Mouse (Mus musculus): ENCODE results near the gene Trip12. TPM values are rescaled to one million over a fixed set of nuclear protein-coding genes. Genes with fewer than 3 reads are reported as not detected.

Trip12 gene
- polyA plus RNA-seq, 1 experiment from 2014 or later, result 46.1 TPM

GRCm38 (mm10) chr1:84740080-84740479, 100.2 kb downstream of the Trip12 start:
- Histone ChIP-seq H3K9me3 (no peaks in the 10 kb centered on the region), H3K27me3 (no peaks in the 10 kb centered on the region), H3K4me2 (no peak overlapping the region), H3K9ac (no peak overlapping the region), H3K4me3 (no peak overlapping the region), H3K4me1 (replicated peaks) (no peaks in the 10 kb centered on the region), H3K27ac (replicated peaks) (no peak overlapping the region), H3K36me3 (peaks cover 53% of the 10 kb centered on the region)
- no peak for ATAC-seq (ENCODE audit: low FRiP score, low read depth)
- WGBS, result 94% methylated on average over 1 of the region's 1 CpGs

GRCm38 (mm10) chr1:84737097-84737496, 103.2 kb downstream of the Trip12 start:
- no peak for ATAC-seq (ENCODE audit: low FRiP score, low read depth)
- Histone ChIP-seq H3K9ac (no peak overlapping the region), H3K4me2 (no peak overlapping the region), H3K4me3 (no peak overlapping the region), H3K9me3 (no peaks in the 10 kb centered on the region), H3K27ac (replicated peaks) (no peak overlapping the region), H3K27me3 (no peaks in the 10 kb centered on the region), H3K36me3 (peaks cover 45% of the 10 kb centered on the region), H3K4me1 (replicated peaks) (no peaks in the 10 kb centered on the region)
- WGBS, result 57% methylated on average over 1 of the region's 1 CpGs

GRCm38 (mm10) chr1:84733799-84734198, 106.5 kb downstream of the Trip12 start:
- peaks cover 41% of the 10 kb centered on the region for H3K36me3 ChIP-seq
- no peak for ATAC-seq (ENCODE audit: low FRiP score, low read depth)
- WGBS, result 65% methylated on average over 3 of the region's 3 CpGs

GRCm38 (mm10) chr1:84731763-84732162, 108.6 kb downstream of the Trip12 start:
- Histone ChIP-seq H3K4me2 (no peak overlapping the region), H3K9ac (no peak overlapping the region), H3K4me1 (replicated peaks) (no peaks in the 10 kb centered on the region), H3K36me3 (peaks cover 44% of the 10 kb centered on the region), H3K4me3 (no peak overlapping the region), H3K27ac (replicated peaks) (no peak overlapping the region), H3K27me3 (no peaks in the 10 kb centered on the region), H3K9me3 (no peaks in the 10 kb centered on the region)
- no peak for ATAC-seq (ENCODE audit: low FRiP score, low read depth)
- 82% methylated on average over 1 of the region's 1 CpGs for WGBS

More at GRCm38 (mm10) chr1:84733799-84734198, 106.5 kb downstream of the Trip12 start:
- no peaks in the 10 kb centered on the region for H3K9me3 ChIP-seq
- no peak overlapping the region for H3K4me3 ChIP-seq
- no peaks in the 10 kb centered on the region for H3K4me1 ChIP-seq (replicated peaks)
- no peaks in the 10 kb centered on the region for H3K27me3 ChIP-seq
- H3K27ac ChIP-seq (replicated peaks), result no peak overlapping the region
- H3K4me2 ChIP-seq, result no peak overlapping the region
- H3K9ac ChIP-seq, result no peak overlapping the region

- Histone ChIP-seq H3K27ac (replicated peaks) (no peak overlapping the region), H3K9ac (no peak overlapping the region), H3K4me1 (replicated peaks) (no peaks in the 10 kb centered on the region), H3K4me3 (no peak overlapping the region), H3K36me3 (peaks cover 50% of the 10 kb centered on the region), H3K4me2 (no peak overlapping the region), H3K9me3 (no peaks in the 10 kb centered on the region), H3K27me3 (no peaks in the 10 kb centered on the region)
- ATAC-seq (ENCODE audit: low FRiP score, low read depth), result no peak
Observed at GRCm38 (mm10) chr1:84722841-84723240, 117.5 kb downstream of the Trip12 start.

- Histone ChIP-seq H3K27ac (replicated peaks) (no peak overlapping the region), H3K4me3 (no peak overlapping the region), H3K9ac (no peak overlapping the region), H3K27me3 (no peaks in the 10 kb centered on the region), H3K36me3 (peaks cover 45% of the 10 kb centered on the region), H3K4me2 (no peak overlapping the region), H3K4me1 (replicated peaks) (no peaks in the 10 kb centered on the region), H3K9me3 (no peaks in the 10 kb centered on the region)
- 96% methylated on average over 3 of the region's 3 CpGs for WGBS
- no peak for ATAC-seq (ENCODE audit: low FRiP score, low read depth)
Observed at GRCm38 (mm10) chr1:84722371-84722770, 117.9 kb downstream of the Trip12 start.

GRCm38 (mm10) chr1:84721942-84722341, 118.4 kb downstream of the Trip12 start:
- Histone ChIP-seq H3K27ac (replicated peaks) (no peak overlapping the region), H3K4me3 (no peak overlapping the region), H3K4me2 (no peak overlapping the region), H3K9me3 (no peaks in the 10 kb centered on the region), H3K9ac (no peak overlapping the region), H3K36me3 (peaks cover 42% of the 10 kb centered on the region), H3K4me1 (replicated peaks) (no peaks in the 10 kb centered on the region), H3K27me3 (no peaks in the 10 kb centered on the region)
- WGBS, result 90% methylated on average over 3 of the region's 3 CpGs
- 0 out of 2 replicates have a peak, but pooled peaks have one; percentile 52 for ATAC-seq (ENCODE audit: low FRiP score, low read depth)

GRCm38 (mm10) chr1:84709810-84710785, 130.2 kb downstream of the Trip12 start:
- H3K9me3 ChIP-seq, result no peaks in the 10 kb centered on the region
- H3K27me3 ChIP-seq, result no peaks in the 10 kb centered on the region
- ATAC-seq (ENCODE audit: low FRiP score, low read depth), result peak; percentile 90
- peak overlapping the region; percentile 58 for H3K4me2 ChIP-seq
- peak overlapping the region; percentile 82 for H3K27ac ChIP-seq (replicated peaks)
- H3K36me3 ChIP-seq, result no peaks in the 10 kb centered on the region
- H3K4me1 ChIP-seq (replicated peaks), result peaks cover 12% of the 10 kb centered on the region
- WGBS, result 10% methylated on average over 31 of the region's 31 CpGs
- H3K9ac ChIP-seq, result peak overlapping the region; percentile 27; the same call in 1 of the 2 replicates
- peak overlapping the region; percentile 35 for H3K4me3 ChIP-seq

DNA sequence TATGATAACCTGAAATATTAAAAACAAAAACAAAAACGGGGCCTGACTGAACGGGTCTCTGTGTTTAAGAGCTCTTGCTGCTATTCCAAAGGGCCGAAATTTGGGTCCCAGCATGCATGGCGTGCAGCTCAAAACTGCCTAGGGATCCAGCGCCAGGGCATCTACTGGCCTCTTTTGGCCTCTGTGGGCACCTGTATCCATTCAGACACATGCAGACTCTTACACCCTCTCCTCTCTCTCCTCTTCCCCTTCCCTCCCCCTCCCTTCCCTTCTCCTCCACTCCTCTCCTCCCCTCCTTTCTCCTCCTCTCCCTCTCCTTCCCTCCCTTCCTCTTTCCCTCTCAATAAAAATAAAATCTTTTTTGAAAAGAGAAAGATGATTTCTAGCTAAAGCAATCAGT, 130.9 kb downstream of the Trip12 start:
- H3K9me3 ChIP-seq, result no peaks in the 10 kb centered on the region
- H3K9ac ChIP-seq, result peak overlapping the region; percentile 27; the same call in 1 of the 2 replicates
- H3K4me3 ChIP-seq, result peak overlapping the region; percentile 35
- no peaks in the 10 kb centered on the region for H3K27me3 ChIP-seq
- peak overlapping the region; percentile 58 for H3K4me2 ChIP-seq
- no peaks in the 10 kb centered on the region for H3K36me3 ChIP-seq
- peaks cover 12% of the 10 kb centered on the region for H3K4me1 ChIP-seq (replicated peaks)
- peak overlapping the region; percentile 82 for H3K27ac ChIP-seq (replicated peaks)
- peak; percentile 61 for ATAC-seq (ENCODE audit: low FRiP score, low read depth)
- 24% methylated on average over 5 of the region's 5 CpGs for WGBS

DNA sequence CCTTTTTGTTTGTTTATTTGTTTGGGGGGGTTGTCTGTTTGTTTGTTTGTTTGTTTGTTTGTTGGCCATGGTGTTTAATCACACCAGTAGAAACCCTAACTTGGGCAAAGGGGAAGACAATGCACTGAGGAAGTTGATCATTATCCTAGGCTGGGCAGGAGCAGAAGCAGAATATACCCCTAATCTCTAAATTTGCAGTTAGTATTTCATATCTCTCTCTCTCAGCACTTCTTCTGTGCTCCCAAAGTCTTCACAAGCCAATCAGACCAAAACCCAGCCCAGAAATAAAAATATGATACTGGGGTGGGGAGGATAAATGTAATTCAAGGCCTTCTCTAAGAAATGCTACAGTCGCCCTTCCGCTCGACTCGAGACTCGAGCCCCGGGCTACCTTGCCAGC, 140.1 kb downstream of the Trip12 start:
- Histone ChIP-seq H3K4me1 (replicated peaks) (peaks cover 11% of the 10 kb centered on the region), H3K27me3 (no peaks in the 10 kb centered on the region), H3K27ac (replicated peaks) (no peak overlapping the region), H3K4me2 (no peak overlapping the region), H3K4me3 (no peak overlapping the region), H3K9me3 (no peaks in the 10 kb centered on the region), H3K9ac (no peak overlapping the region), H3K36me3 (no peaks in the 10 kb centered on the region)
- ATAC-seq (ENCODE audit: low FRiP score, low read depth), result no peak
- 97% methylated on average over 6 of the region's 6 CpGs for WGBS

GRCm38 (mm10) chr1:84697136-84697535, 143.2 kb downstream of the Trip12 start:
- Histone ChIP-seq H3K4me1 (replicated peaks) (peaks cover 28% of the 10 kb centered on the region), H3K9ac (no peak overlapping the region), H3K9me3 (no peaks in the 10 kb centered on the region), H3K4me3 (no peak overlapping the region), H3K27me3 (no peaks in the 10 kb centered on the region), H3K4me2 (0 out of 2 replicates have a peak overlapping the region, but pooled peaks have one; percentile 9), H3K36me3 (no peaks in the 10 kb centered on the region), H3K27ac (replicated peaks) (no peak overlapping the region)
- WGBS, result 3% methylated on average over 2 of the region's 2 CpGs
- no peak for ATAC-seq (ENCODE audit: low FRiP score, low read depth)

All from hindbrain, embryonic 15.5 days (tissue).